Mouse (Mus musculus) cerebellum, adult 2 months (tissue): Measurements from ENCODE around the gene Tmem167b.

Experiments
- CTCF ChIP-seq: fragments of 200-500 bp; IDR thresholded peaks from 2 replicates; pipeline ENCODE4 v1.5.1; 2011; ENCODE audit warnings: low read depth, mild to moderate bottlenecking, control low read depth, low read length, moderate library complexity, borderline replicate concordance; ENCODE audit not compliant: insufficient read depth
- POLR2A ChIP-seq: fragments of 200-500 bp; IDR thresholded peaks from 2 replicates; pipeline ENCODE4 v1.6.1; 2011; ENCODE audit warnings: low read length, control low read depth, borderline replicate concordance; ENCODE audit not compliant: insufficient read depth

DNA sequence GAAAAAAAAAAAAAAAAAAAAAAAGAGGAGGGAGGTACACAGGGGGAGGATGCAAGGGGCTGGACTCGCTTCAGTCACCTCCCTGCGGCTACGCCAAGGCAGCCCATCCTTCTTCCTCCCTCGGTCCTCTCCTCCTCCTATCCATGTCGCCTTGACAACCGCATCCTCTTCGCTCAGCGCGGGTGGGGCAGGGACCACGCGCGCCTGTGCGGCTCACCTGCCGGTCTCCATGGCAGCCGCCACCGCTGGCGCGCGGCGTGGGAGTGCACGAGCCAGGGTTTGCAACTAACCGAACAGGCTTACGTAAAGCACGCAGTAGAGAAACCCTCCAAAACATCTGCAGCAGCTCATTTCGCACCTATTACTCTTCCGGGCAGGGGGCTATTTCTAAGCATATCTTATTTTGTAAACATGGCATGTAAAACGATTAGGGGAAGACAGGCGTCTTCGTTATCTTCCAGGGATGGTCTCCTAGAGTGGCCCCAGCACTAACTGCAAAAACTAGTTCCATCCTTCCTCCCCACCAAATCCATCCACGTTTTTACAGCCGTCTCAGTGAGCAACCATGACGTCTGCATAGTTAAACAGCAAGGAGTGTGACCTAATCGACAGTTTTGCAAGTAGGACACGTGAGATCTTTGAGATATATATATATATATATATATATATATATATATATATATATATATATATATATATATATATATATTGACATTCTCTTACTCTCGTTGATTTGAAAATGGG, 25.6 kb downstream of the Tmem167b start, which contains the start of gene 5330417C22Rik:
- TF ChIP-seq CTCF (no peak), POLR2A (no peak)
